Mouse (Mus musculus) neural tube, embryonic 15.5 days (tissue): Measurements from ENCODE around the gene Tmem174. TPM values are rescaled to one million over a fixed set of nuclear protein-coding genes. Genes with fewer than 3 reads are reported as not detected.

Source experiments
- ATAC-seq: fragments of 200-750 bp; cut with Nextera tagmentation; 2 replicates; pipeline ENCODE4 v1.8.0; 2017; ENCODE audit warnings: mild to moderate bottlenecking, moderate TSS enrichment, moderate library complexity; ENCODE audit not compliant: low FRiP score
- H3K27ac ChIP-seq: fragments of 300-500 bp; sonication (generic); replicated peaks from 2 replicates; pipeline ENCODE4 v1.5.1; 2015; ENCODE audit warnings: mild to moderate bottlenecking, inconsistent platforms
- H3K27me3 ChIP-seq: fragments of 300-500 bp; sonication (generic); replicated peaks from 2 replicates; pipeline ENCODE4 v1.6.1; 2015; ENCODE audit warnings: inconsistent platforms
- H3K36me3 ChIP-seq: fragments of 300-500 bp; sonication (generic); 2 replicates; pipeline ENCODE4 v1.6.1; 2015; ENCODE audit warnings: inconsistent platforms
- H3K4me1 ChIP-seq: fragments of 300-500 bp; sonication (generic); 2 replicates; pipeline ENCODE4 v1.6.1; 2015; ENCODE audit warnings: inconsistent platforms
- H3K4me2 ChIP-seq: fragments of 300-500 bp; sonication (generic); 2 replicates; pipeline ENCODE4 v1.6.1; 2015; ENCODE audit warnings: inconsistent platforms, mild to moderate bottlenecking, moderate library complexity
- H3K4me3 ChIP-seq: fragments of 300-500 bp; sonication (generic); replicated peaks from 2 replicates; pipeline ENCODE4 v1.5.1; 2015; ENCODE audit warnings: mild to moderate bottlenecking, inconsistent platforms
- H3K9ac ChIP-seq: fragments of 300-500 bp; sonication (generic); replicated peaks from 2 replicates; pipeline ENCODE4 v1.6.1; 2015; ENCODE audit warnings: mild to moderate bottlenecking, inconsistent platforms
- H3K9me3 ChIP-seq: fragments of 300-500 bp; sonication (generic); replicated peaks from 2 replicates; pipeline ENCODE4 v1.6.1; 2016; ENCODE audit warnings: inconsistent platforms
- WGBS: fragments of 180-500 bp; shearing (Covaris S2); methylation state at CpG from one replicate; pipeline ENCODE4 v1.1.7; 2015; ENCODE audit warnings: mixed read lengths; 5-methylcytosine and 5-hydroxymethylcytosine counted together
- polyA plus RNA-seq: library from polyadenylated mRNA; unstranded; fragments of >200 nt; fragmentation: Nextera tagmentation; extraction: Ambion mirVana; gene quantifications from 2 replicates; pipeline ENCODE4 v1.2.1, GENCODE M21; 2015

The Tmem174 gene
- polyA plus RNA-seq, 1 experiment from 2014 or later, result not detected

DNA sequence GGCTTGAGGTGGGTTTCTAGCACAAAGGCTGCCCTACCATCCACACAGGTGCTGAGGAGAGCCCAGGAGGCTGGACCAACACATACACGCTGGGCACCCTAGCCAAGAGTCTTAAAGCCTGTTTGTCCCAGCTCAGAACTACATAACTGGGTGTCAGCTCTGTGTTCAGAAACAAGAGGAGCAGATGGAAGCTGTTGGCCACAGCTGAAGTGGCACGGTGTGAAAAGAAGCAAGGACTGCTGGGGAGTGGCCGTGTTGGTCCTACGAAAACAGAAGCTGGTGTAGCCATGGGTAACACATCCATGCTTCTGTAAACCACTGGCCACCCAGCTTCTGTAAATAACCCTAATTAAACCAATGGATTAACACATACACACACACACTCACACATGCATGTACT lies 18.1 kb upstream of the Tmem174 start:
- Histone ChIP-seq H3K9me3 (no peaks in the 10 kb centered on the region), H3K9ac (no peak overlapping the region), H3K4me2 (no peak overlapping the region), H3K27me3 (no peaks in the 10 kb centered on the region), H3K4me1 (no peaks in the 10 kb centered on the region), H3K4me3 (no peak overlapping the region), H3K36me3 (no peaks in the 10 kb centered on the region), H3K27ac (no peak overlapping the region)
- 87% methylated on average over 4 of the region's 4 CpGs for WGBS
- ATAC-seq, result no peak

DNA sequence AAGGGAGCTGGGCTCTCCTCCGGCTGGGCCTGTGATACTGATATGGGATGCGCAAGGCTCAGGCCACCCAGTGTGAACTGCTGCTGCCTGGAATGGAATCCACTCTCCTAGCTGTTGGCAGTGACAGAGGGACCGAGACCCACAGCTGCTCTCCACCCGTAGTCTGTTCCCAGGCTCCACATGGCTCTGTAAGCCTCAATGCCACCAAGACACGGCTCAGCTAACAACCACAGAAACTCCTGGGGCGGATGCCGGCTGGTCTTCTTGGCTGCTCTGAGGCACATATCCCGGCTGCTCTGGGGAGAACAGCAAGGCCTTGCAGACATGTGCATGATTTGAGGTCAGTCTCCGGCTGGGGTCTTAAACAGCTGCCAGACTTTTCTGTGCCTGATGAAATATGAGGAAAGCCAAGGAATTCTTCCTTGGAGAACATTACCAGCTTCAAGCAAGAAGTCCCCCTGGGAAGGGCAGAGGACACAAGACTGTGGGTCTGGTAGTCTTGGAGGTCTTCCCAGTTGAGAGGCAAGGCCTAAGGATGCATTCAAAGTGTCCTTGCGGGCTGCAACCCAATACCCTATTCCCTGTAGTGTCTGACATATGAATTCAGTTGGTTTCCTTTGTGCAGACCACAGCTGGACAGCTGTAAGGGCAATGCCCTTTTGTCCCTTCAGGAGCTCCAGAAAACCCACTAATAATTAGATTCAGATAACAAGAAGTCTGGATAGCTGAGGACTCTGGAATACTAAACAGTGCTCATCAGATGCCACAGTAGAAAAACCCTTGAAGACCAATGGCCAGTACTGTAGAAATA lies 17.1 kb upstream of the Tmem174 start:
- Histone ChIP-seq H3K9ac (no peak overlapping the region), H3K9me3 (no peaks in the 10 kb centered on the region), H3K4me3 (no peak overlapping the region), H3K4me1 (no peaks in the 10 kb centered on the region), H3K4me2 (no peak overlapping the region), H3K27ac (no peak overlapping the region), H3K36me3 (no peaks in the 10 kb centered on the region), H3K27me3 (no peaks in the 10 kb centered on the region)
- WGBS, result 80% methylated on average over 10 of the region's 10 CpGs
- ATAC-seq, result no peak

DNA sequence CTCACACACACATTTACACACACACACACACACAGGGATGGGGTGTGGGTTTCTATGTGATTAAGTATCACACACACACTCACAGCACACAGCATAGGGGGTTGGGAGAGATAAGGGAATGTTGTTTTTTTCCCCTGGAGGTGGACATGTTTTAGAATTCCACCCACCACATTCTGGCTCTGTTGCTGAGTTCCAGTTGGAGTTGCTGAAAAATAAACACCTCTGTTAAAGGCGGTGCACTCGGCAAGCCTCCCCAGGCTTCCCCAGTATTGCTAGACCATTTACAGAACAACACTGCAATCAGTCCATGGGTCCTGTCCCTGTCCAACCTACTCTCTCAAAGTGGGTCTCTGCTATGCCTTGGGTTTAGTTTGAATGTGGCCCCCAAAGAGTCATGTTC lies 15.0 kb upstream of the Tmem174 start:
- 91% methylated on average over 2 of the region's 2 CpGs for WGBS
- H3K4me3 ChIP-seq, result no peak overlapping the region
- H3K4me2 ChIP-seq, result no peak overlapping the region
- no peaks in the 10 kb centered on the region for H3K36me3 ChIP-seq
- H3K27me3 ChIP-seq, result no peaks in the 10 kb centered on the region
- H3K27ac ChIP-seq, result no peak overlapping the region
- H3K4me1 ChIP-seq, result no peaks in the 10 kb centered on the region
- H3K9ac ChIP-seq, result no peak overlapping the region
- no peak for ATAC-seq
- H3K9me3 ChIP-seq, result no peaks in the 10 kb centered on the region

DNA sequence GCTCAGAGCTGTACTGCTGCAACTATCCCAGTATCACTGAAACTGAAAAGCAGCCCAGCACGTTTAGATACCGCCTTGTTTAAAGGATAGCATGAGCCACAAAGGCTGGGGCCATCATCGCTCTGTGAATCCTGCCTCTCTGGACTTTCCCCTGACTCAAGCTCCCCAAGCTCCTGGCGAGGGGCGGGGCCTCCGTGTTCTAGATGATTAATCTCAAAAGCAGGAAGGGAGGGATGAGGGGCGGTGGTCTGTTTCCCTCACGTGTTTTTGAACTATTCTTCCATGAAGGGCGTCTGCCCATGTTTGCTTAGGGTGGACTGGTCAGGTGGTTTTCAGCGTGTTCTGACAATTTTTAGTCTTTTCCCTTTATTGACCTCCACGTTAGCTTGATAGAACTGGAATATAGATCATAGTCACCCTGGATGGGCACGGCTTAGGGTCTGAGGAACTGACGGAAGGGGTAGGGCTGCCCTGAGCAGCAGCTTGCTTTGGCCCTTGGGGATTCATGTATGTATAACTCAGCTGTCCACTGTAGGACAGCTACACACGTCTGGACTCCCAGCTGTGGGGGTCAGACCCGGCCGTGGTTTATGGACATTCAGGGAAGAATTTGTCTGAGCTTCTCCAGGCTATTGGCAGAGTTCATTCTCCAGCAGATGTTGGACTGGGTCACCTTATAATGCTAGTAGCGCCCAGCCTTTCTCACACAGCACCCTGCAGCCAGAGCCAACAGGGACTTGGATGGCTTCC lies 14.2 kb upstream of the Tmem174 start:
- Histone ChIP-seq H3K9me3 (no peaks in the 10 kb centered on the region), H3K4me2 (no peak overlapping the region), H3K9ac (no peak overlapping the region), H3K36me3 (no peaks in the 10 kb centered on the region), H3K4me1 (no peaks in the 10 kb centered on the region), H3K4me3 (no peak overlapping the region), H3K27ac (no peak overlapping the region), H3K27me3 (no peaks in the 10 kb centered on the region)
- no peak for ATAC-seq
- 75% methylated on average over 17 of the region's 17 CpGs for WGBS

DNA sequence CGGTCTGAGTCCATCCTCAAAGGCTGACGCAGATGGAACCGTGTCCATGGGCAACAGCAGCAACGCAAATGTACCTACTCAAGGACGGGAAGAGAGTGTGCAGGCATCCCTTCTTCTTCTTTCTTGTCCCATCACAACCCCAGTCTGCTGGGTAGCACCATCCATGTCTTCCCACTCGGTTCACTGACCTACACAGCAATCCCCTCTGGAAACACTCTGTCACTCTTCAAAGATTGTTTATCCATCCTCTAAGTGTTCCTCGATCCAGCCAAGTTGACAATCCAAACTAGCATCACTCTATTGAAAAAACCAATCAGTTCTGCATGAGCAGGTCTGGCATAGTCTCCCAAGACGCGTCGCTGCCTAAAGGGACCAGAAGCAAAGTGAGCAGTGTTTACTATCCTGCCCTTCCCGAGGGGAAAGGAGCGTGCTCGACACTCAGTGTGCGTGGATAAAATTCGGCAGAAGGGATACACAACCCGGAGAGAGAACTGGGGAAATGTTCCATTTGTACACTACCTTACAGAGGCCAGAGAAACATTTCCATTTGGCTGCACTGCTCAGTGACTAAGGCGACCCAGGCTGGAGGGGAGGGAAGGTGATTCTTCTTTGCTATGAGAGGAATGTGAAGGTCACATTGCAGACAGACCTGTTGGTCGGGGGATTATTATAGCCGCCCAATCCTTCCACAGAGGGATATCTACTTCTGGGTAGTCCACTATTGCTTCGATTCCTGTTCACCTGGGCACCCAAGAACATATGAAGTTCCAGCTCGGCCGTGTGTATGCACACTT lies 10.8 kb upstream of the Tmem174 start:
- Histone ChIP-seq H3K4me2 (no peak overlapping the region), H3K27me3 (no peaks in the 10 kb centered on the region), H3K4me3 (no peak overlapping the region), H3K9ac (no peak overlapping the region), H3K36me3 (no peaks in the 10 kb centered on the region), H3K9me3 (no peaks in the 10 kb centered on the region), H3K27ac (no peak overlapping the region), H3K4me1 (no peaks in the 10 kb centered on the region)
- ATAC-seq, result no peak
- WGBS, result 91% methylated on average over 22 of the region's 22 CpGs

DNA sequence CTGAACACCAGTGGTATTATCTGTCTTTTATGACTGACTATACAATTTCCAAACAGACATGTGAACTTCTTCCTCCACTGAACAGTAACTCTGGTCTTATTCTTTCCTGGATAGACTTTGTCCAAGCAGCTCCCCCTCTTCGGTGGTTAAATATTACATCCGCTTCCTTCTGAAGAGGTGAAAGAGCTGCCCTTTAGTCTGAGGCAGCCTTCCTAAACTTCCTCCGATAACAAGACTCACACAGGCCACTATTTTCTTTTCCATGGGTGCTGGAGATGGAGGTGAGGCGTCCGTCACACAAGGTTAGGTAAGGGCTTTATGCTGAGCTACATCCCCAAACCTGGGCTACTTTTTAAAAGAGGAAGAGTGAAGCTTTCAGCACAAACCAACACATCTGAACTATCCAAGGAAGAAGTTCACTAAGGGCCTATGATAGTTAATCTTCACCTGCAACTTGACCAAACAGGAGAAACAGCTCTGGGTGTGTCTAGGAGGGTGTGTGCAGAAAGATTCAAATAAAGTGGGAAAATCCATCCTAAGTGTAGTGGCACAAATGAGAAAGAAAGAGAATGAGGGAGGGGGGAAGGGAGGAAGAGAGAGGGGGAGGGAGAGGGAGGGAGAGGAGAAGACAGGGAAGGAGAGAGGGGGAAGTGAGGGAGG lies 1.4 kb upstream of the Tmem174 start:
- 93% methylated on average over 5 of the region's 5 CpGs for WGBS

DNA sequence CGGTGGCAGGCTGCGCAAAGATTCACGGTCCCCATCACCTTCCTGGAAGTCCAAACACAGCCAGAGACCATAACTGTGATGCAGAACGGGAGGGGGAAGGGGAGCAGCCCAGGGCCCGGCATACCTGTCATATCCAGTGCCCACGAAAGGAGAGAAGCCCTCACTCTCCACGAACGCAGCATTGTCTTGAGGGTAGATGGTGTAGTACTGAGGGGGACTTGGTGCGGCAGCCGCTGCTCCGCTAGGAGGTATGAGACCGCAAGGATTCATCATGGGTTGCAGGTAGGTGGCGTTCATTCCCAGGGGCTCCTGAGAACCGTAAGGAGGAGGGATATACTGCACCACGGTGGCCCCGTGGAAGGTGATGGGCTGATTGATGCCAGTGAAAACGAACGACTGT lies 639 bp downstream of the Tmem174 start:
- Histone ChIP-seq H3K36me3 (no peaks in the 10 kb centered on the region), H3K27me3 (no peaks in the 10 kb centered on the region), H3K27ac (no peak overlapping the region), H3K4me3 (no peak overlapping the region), H3K4me1 (no peaks in the 10 kb centered on the region), H3K9me3 (no peaks in the 10 kb centered on the region), H3K4me2 (no peak overlapping the region), H3K9ac (no peak overlapping the region)
- ATAC-seq, result no peak
- 74% methylated on average over 18 of the region's 18 CpGs for WGBS

More for the DNA sequence above, 1.4 kb upstream of the Tmem174 start:
- H3K4me3 ChIP-seq, result no peak overlapping the region
- no peaks in the 10 kb centered on the region for H3K9me3 ChIP-seq
- no peaks in the 10 kb centered on the region for H3K36me3 ChIP-seq
- no peaks in the 10 kb centered on the region for H3K4me1 ChIP-seq
- H3K9ac ChIP-seq, result no peak overlapping the region
- ATAC-seq, result no peak
- no peaks in the 10 kb centered on the region for H3K27me3 ChIP-seq
- H3K4me2 ChIP-seq, result no peak overlapping the region
- H3K27ac ChIP-seq, result no peak overlapping the region

DNA sequence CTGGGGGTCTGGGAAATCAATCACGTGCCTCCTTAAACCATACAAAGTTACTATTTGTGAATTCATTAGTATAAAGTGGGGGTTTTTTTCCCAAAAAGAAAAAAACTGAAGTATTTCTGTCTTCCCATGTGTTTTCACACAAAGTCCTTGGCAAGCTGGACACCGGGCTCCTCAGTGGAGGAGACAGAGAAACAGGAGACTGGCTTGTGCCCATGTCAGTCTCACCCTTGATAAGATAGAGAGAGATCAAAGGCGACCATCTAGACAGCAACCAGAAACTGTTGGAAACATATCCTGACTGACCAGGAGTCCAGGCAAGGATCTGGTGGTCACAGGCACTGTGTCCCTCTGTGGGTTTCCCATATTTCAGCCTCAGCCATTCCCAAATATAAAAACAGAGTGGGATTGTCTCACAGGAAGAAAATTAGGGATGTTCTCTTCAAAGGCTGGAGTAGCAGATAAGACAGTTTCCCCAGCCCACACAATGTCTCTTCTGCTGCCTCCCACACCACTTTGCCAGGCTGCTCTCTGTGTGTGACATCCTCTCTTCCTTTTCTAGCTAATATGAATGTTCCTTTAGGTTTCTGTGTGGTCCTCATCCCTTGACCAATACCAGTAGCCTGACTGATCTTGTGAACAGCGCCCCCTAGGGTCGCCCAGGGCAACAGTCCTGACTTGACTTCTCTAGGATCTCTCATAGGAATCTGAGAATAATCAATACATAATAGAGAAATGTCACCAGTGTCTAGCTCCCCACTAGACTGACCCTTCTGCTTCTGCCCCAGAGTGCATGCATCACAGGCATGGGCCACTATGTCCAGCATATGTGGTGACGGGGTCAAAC lies 3.3 kb downstream of the Tmem174 start:
- H3K4me3 ChIP-seq, result no peak overlapping the region
- no peaks in the 10 kb centered on the region for H3K36me3 ChIP-seq
- no peak overlapping the region for H3K9ac ChIP-seq
- H3K4me2 ChIP-seq, result no peak overlapping the region
- WGBS, result 63% methylated on average over 6 of the region's 6 CpGs
- no peak for ATAC-seq
- no peaks in the 10 kb centered on the region for H3K9me3 ChIP-seq
- no peak overlapping the region for H3K27ac ChIP-seq
- H3K4me1 ChIP-seq, result no peaks in the 10 kb centered on the region
- H3K27me3 ChIP-seq, result no peaks in the 10 kb centered on the region; the same call in 1 of the 2 replicates

DNA sequence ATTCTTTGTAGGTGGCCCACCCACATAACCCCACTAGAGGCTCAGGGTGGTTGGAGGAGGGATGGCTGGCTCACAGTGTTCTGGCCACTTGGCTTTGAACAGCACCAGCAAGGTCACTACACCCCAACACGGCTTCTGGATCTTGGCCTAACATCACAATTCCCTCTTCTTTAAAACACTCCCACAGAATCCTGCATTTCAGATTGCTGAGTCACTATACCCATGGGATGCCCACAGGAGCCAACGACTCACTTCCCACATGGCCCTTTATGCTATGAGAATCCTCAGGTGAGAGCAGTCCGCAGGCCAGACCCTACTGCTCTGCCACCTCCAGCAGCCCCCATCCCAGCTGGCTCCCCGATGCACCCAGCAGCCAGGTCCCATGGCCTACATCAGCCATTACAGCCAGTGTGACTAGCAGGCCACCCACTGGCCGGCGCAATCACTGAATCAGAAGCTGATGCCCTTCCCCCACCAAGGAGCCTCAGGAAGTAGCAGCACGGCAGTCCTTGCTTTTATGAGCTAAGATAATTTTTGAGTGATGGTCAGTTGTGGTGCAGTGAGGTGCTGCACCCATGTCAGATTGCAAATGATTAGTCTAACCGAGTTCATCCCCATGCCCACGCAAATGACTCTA lies 4.8 kb downstream of the Tmem174 start:
- H3K27me3 ChIP-seq, result no peaks in the 10 kb centered on the region; the same call in 1 of the 2 replicates
- no peak overlapping the region for H3K4me2 ChIP-seq
- no peaks in the 10 kb centered on the region for H3K9me3 ChIP-seq
- H3K4me1 ChIP-seq, result no peaks in the 10 kb centered on the region
- no peak overlapping the region for H3K27ac ChIP-seq
- H3K36me3 ChIP-seq, result no peaks in the 10 kb centered on the region
- ATAC-seq, result no peak
- H3K4me3 ChIP-seq, result no peak overlapping the region
- WGBS, result 81% methylated on average over 9 of the region's 9 CpGs
- H3K9ac ChIP-seq, result no peak overlapping the region

DNA sequence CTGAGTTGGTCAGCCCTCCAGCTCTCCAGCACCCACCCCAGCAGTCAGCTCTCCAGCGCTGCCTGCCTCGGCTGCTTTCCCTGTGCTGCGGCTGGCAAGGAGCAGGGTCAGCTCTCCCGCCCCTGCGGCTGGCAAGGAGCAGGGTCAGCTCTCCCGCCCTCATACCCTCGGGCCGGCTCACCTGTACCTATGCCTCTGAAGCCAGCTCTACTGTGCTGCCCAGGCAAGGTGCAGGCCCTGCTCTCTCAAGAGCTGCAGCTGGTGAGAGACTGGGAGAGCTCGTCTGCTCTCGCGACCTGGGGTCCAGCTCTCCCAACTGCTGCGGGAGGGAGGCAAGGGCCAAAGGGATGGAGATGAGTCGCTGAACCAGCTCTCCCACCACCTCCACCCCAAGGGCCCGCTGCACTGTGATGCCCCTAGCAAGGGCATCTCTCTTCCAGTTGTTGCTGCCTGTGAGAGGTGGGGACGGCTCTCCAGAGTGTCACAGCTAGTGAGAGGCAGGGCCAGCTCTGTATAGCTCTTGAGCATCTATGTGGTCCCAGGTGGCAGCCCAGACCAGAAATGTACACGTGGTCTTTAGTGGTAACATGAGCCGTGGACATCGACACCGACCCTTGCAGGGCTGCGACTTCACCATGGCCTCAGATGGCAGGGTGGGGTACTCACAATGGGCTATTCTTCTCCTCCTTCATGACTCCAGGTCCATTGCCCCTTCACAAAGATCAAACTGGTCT lies 5.9 kb downstream of the Tmem174 start:
- Histone ChIP-seq H3K4me2 (no peak overlapping the region), H3K27ac (no peak overlapping the region), H3K4me1 (no peaks in the 10 kb centered on the region), H3K4me3 (no peak overlapping the region), H3K9me3 (no peaks in the 10 kb centered on the region), H3K27me3 (no peaks in the 10 kb centered on the region; the same call in 1 of the 2 replicates), H3K36me3 (no peaks in the 10 kb centered on the region), H3K9ac (no peak overlapping the region)
- ATAC-seq, result no peak
- 53% methylated on average over 20 of the region's 20 CpGs for WGBS
